Mouse (Mus musculus): ENCODE data around the gene Iglon5. TPM values are rescaled to one million over a fixed set of nuclear protein-coding genes. Genes with fewer than 3 reads are reported as not detected.

The Iglon5 gene
- polyA plus RNA-seq, 1 experiment from 2014 or later: 0.25 TPM

- Histone ChIP-seq H3K9ac (ENCODE audit: low read depth, low read length) (no peak overlapping the region), H3K4me3 (replicated peaks; ENCODE audit: low read depth, low read length) (no peak overlapping the region), H3K27me3 (ENCODE audit: insufficient read depth, low read length) (peaks cover 9% of the 10 kb centered on the region; the same call in 1 of the 2 replicates), H3K27ac (no peak overlapping the region), H3K9me3 (replicated peaks; ENCODE audit: low read length) (no peaks in the 10 kb centered on the region), H3K4me2 (ENCODE audit: low read length) (no peak overlapping the region), H3K4me1 (replicated peaks; ENCODE audit: insufficient read depth, low read length) (no peaks in the 10 kb centered on the region), H3K36me3 (ENCODE audit: insufficient read depth, low read length) (no peaks in the 10 kb centered on the region)
- peak; percentile 52 for TF ChIP-seq CTCF (IDR thresholded peaks at IDR 0.05; ENCODE audit: low read depth)
- DNase-seq (ENCODE audit: low spot score) (peak; percentile 11), ATAC-seq (replicated peaks; ENCODE audit: low FRiP score, low read depth) (peak; percentile 71)
- WGBS: 15% methylated on average over 23 of the region's 23 CpGs
These were observed 14.2 kb downstream of the Iglon5 start for GRCm38 (mm10) chr7:43475706-43476105.

GRCm38 (mm10) chr7:43470373-43470772 is 19.5 kb downstream of the Iglon5 start:
- no peak overlapping the region for H3K4me2 ChIP-seq (ENCODE audit: low read length)
- no peaks in the 10 kb centered on the region for H3K4me1 ChIP-seq (replicated peaks; ENCODE audit: insufficient read depth, low read length)
- peak; percentile 30 for DNase-seq (ENCODE audit: low spot score)
- no peak overlapping the region for H3K9ac ChIP-seq (ENCODE audit: low read depth, low read length)
- no peak overlapping the region for H3K4me3 ChIP-seq (replicated peaks; ENCODE audit: low read depth, low read length)
- peak; percentile 69 for TF ChIP-seq CTCF (IDR thresholded peaks at IDR 0.05; ENCODE audit: low read depth)
- no peak for ATAC-seq (replicated peaks; ENCODE audit: low FRiP score, low read depth)
- no peaks in the 10 kb centered on the region for H3K9me3 ChIP-seq (replicated peaks; ENCODE audit: low read length)
- 50% methylated on average over 8 of the region's 8 CpGs for WGBS
- no peak overlapping the region for H3K27ac ChIP-seq
- H3K27me3 ChIP-seq (ENCODE audit: insufficient read depth, low read length): no peaks in the 10 kb centered on the region
- H3K36me3 ChIP-seq (ENCODE audit: insufficient read depth, low read length): no peaks in the 10 kb centered on the region

- Histone ChIP-seq H3K4me2 (ENCODE audit: low read length) (peak overlapping the region; percentile 60), H3K9ac (ENCODE audit: low read depth, low read length) (peak overlapping the region; percentile 47), H3K36me3 (ENCODE audit: insufficient read depth, low read length) (no peaks in the 10 kb centered on the region), H3K27me3 (ENCODE audit: insufficient read depth, low read length) (no peaks in the 10 kb centered on the region), H3K4me1 (replicated peaks; ENCODE audit: insufficient read depth, low read length) (0 out of 2 replicates have a peak, but pooled peaks cover 4% of the 10 kb centered on the region), H3K4me3 (replicated peaks; ENCODE audit: low read depth, low read length) (peak overlapping the region; percentile 35), H3K27ac (peak overlapping the region; percentile 33; the same call in 1 of the 2 replicates), H3K9me3 (replicated peaks; ENCODE audit: low read length) (no peaks in the 10 kb centered on the region)
- 1% methylated on average over 32 of the region's 33 CpGs for WGBS
- ATAC-seq (replicated peaks; ENCODE audit: low FRiP score, low read depth) (peak; percentile 68), DNase-seq (ENCODE audit: low spot score) (peak; percentile 95)
- peak; percentile 97 for TF ChIP-seq CTCF (IDR thresholded peaks at IDR 0.05; ENCODE audit: low read depth)
These were observed 23.7 kb downstream of the Iglon5 start for GRCm38 (mm10) chr7:43466099-43466694.

GRCm38 (mm10) chr7:43465344-43466098 is 24.4 kb downstream of the Iglon5 start:
- Histone ChIP-seq H3K9me3 (replicated peaks; ENCODE audit: low read length) (no peaks in the 10 kb centered on the region), H3K27ac (peak overlapping the region; percentile 33; the same call in 1 of the 2 replicates), H3K27me3 (ENCODE audit: insufficient read depth, low read length) (no peaks in the 10 kb centered on the region), H3K4me2 (ENCODE audit: low read length) (peak overlapping the region; percentile 60), H3K4me1 (replicated peaks; ENCODE audit: insufficient read depth, low read length) (0 out of 2 replicates have a peak, but pooled peaks cover 4% of the 10 kb centered on the region), H3K4me3 (replicated peaks; ENCODE audit: low read depth, low read length) (peak overlapping the region; percentile 35), H3K36me3 (ENCODE audit: insufficient read depth, low read length) (no peaks in the 10 kb centered on the region), H3K9ac (ENCODE audit: low read depth, low read length) (peak overlapping the region; percentile 47)
- peak; percentile 84 for ATAC-seq (replicated peaks; ENCODE audit: low FRiP score, low read depth)
- peak; percentile 98 for DNase-seq (ENCODE audit: low spot score)
- under 1% methylated on average over 33 of the region's 33 CpGs for WGBS
- peak; percentile 47 for TF ChIP-seq CTCF (IDR thresholded peaks at IDR 0.05; ENCODE audit: low read depth)

- Histone ChIP-seq H3K9me3 (replicated peaks; ENCODE audit: low read length) (no peaks in the 10 kb centered on the region), H3K36me3 (ENCODE audit: insufficient read depth, low read length) (no peaks in the 10 kb centered on the region), H3K4me3 (replicated peaks; ENCODE audit: low read depth, low read length) (peak overlapping the region; percentile 35), H3K9ac (ENCODE audit: low read depth, low read length) (peak overlapping the region; percentile 5; the same call in 1 of the 2 replicates), H3K4me1 (replicated peaks; ENCODE audit: insufficient read depth, low read length) (0 out of 2 replicates have a peak, but pooled peaks cover 4% of the 10 kb centered on the region), H3K4me2 (ENCODE audit: low read length) (peak overlapping the region; percentile 60), H3K27ac (no peak overlapping the region), H3K27me3 (ENCODE audit: insufficient read depth, low read length) (no peaks in the 10 kb centered on the region)
- 6% methylated on average over 35 of the region's 35 CpGs for WGBS
- no peak for DNase-seq (ENCODE audit: low spot score)
- TF ChIP-seq CTCF (IDR thresholded peaks at IDR 0.05; ENCODE audit: low read depth): no peak; the same call in 1 of the 2 replicates
- ATAC-seq (replicated peaks; ENCODE audit: low FRiP score, low read depth): no peak; the same call in 1 of the 2 replicates
These were observed 25.0 kb downstream of the Iglon5 start for GRCm38 (mm10) chr7:43464864-43465343.

- WGBS: 87% methylated on average over 7 of the region's 7 CpGs
- H3K27ac ChIP-seq: no peak overlapping the region
- no peak overlapping the region for H3K9ac ChIP-seq (ENCODE audit: low read depth, low read length)
- no peaks in the 10 kb centered on the region for H3K36me3 ChIP-seq (ENCODE audit: insufficient read depth, low read length)
- H3K4me3 ChIP-seq (replicated peaks; ENCODE audit: low read depth, low read length): no peak overlapping the region
- ATAC-seq (replicated peaks; ENCODE audit: low FRiP score, low read depth) (no peak), DNase-seq (ENCODE audit: low spot score) (no peak)
- no peaks in the 10 kb centered on the region for H3K9me3 ChIP-seq (replicated peaks; ENCODE audit: low read length)
- no peaks in the 10 kb centered on the region for H3K27me3 ChIP-seq (ENCODE audit: insufficient read depth, low read length)
- 0 out of 2 replicates have a peak, but pooled peaks cover 4% of the 10 kb centered on the region for H3K4me1 ChIP-seq (replicated peaks; ENCODE audit: insufficient read depth, low read length)
- TF ChIP-seq CTCF (IDR thresholded peaks at IDR 0.05; ENCODE audit: low read depth): no peak
- H3K4me2 ChIP-seq (ENCODE audit: low read length): no peak overlapping the region
These were observed 25.9 kb downstream of the Iglon5 start for GRCm38 (mm10) chr7:43463976-43464375.

Measured in kidney, postnatal 0 days (tissue).